Mouse (Mus musculus): ENCODE data around the gene Pigq. TPM values are rescaled to one million over a fixed set of nuclear protein-coding genes. Genes with fewer than 3 reads are reported as not detected.

Pigq gene
- 56.9 and 58.0 TPM in 2 replicates for polyA plus RNA-seq (2015; fragmentation: Nextera tagmentation; extraction: Ambion mirVana)

GRCm38 (mm10) chr17:25944366-25945163 is at the start of gene Pigq, which contains the start of gene Nhlrc4:
Pigq (minus strand) TSS chr17:25944936.
Nhlrc4 (minus strand) TSS chr17:25944961.
- Histone ChIP-seq H3K4me1 (replicated peaks) (peaks cover 17% of the 10 kb centered on the region), H3K27me3 (peaks cover under 1% of the 10 kb centered on the region; the same call in 1 of the 2 replicates), H3K9me3 (no peaks in the 10 kb centered on the region), H3K9ac (replicated peaks) (no peak within 1 kb of the TSS), H3K4me3 (replicated peaks) (no peak within 1 kb of the TSS), H3K4me2 (replicated peaks) (no peak within 1 kb of the TSS), H3K27ac (no peak within 1 kb of the TSS), H3K36me3 (no peaks in the 10 kb centered on the region)
- WGBS = 54% methylated on average over 6 of the region's 6 CpGs
- ATAC-seq = no peak

GRCm38 (mm10) chr17:25993489-25993888 is 48.8 kb upstream of the Pigq start:
- Histone ChIP-seq H3K4me1 (replicated peaks) (no peaks in the 10 kb centered on the region), H3K4me2 (replicated peaks) (no peak overlapping the region), H3K27me3 (no peaks in the 10 kb centered on the region), H3K9ac (replicated peaks) (no peak overlapping the region), H3K27ac (no peak overlapping the region), H3K36me3 (peaks cover 95% of the 10 kb centered on the region), H3K4me3 (replicated peaks) (no peak overlapping the region), H3K9me3 (no peaks in the 10 kb centered on the region)
- ATAC-seq = no peak
- WGBS = 96% methylated on average over 3 of the region's 3 CpGs

GRCm38 (mm10) chr17:25992274-25992673 is 47.5 kb upstream of the Pigq start:
- H3K9me3 ChIP-seq = no peaks in the 10 kb centered on the region
- no peak overlapping the region for H3K27ac ChIP-seq
- ATAC-seq = no peak
- no peak overlapping the region for H3K4me2 ChIP-seq (replicated peaks)
- no peaks in the 10 kb centered on the region for H3K27me3 ChIP-seq
- no peak overlapping the region for H3K9ac ChIP-seq (replicated peaks)
- H3K36me3 ChIP-seq = peaks cover 89% of the 10 kb centered on the region
- H3K4me1 ChIP-seq (replicated peaks) = no peaks in the 10 kb centered on the region
- H3K4me3 ChIP-seq (replicated peaks) = no peak overlapping the region
- WGBS = 96% methylated on average over 4 of the region's 4 CpGs

GRCm38 (mm10) chr17:25990331-25990730 is 45.6 kb upstream of the Pigq start:
- Histone ChIP-seq H3K9me3 (no peaks in the 10 kb centered on the region), H3K36me3 (peaks cover 72% of the 10 kb centered on the region)
- WGBS = 93% methylated on average over 5 of the region's 5 CpGs

GRCm38 (mm10) chr17:25985306-25986294 is 40.9 kb upstream of the Pigq start, which contains the start of gene Capn15:
Capn15 (minus strand) TSS chr17:25985796.
- Histone ChIP-seq H3K4me1 (replicated peaks) (peaks cover 38% of the 10 kb centered on the region), H3K27me3 (no peaks in the 10 kb centered on the region), H3K36me3 (peaks cover 32% of the 10 kb centered on the region), H3K9me3 (no peaks in the 10 kb centered on the region), H3K27ac (peak within 1 kb of the TSS; percentile 92), H3K9ac (replicated peaks) (peak within 1 kb of the TSS; percentile 91), H3K4me2 (replicated peaks) (peak within 1 kb of the TSS; percentile 92), H3K4me3 (replicated peaks) (peak within 1 kb of the TSS; percentile 91)
- peak; percentile 100 for ATAC-seq
- WGBS = under 1% methylated on average over 91 of the region's 91 CpGs

More at GRCm38 (mm10) chr17:25990331-25990730, 45.6 kb upstream of the Pigq start:
- no peaks in the 10 kb centered on the region for H3K27me3 ChIP-seq
- H3K4me1 ChIP-seq (replicated peaks) = peaks cover 8% of the 10 kb centered on the region; the same call in 1 of the 2 replicates
- H3K4me2 ChIP-seq (replicated peaks) = no peak overlapping the region
- no peak overlapping the region for H3K9ac ChIP-seq (replicated peaks)
- no peak overlapping the region for H3K4me3 ChIP-seq (replicated peaks)
- no peak for ATAC-seq
- no peak overlapping the region for H3K27ac ChIP-seq

GRCm38 (mm10) chr17:25984556-25985305 is 40.0 kb upstream of the Pigq start:
- Histone ChIP-seq H3K4me3 (replicated peaks) (peak overlapping the region; percentile 91), H3K4me1 (replicated peaks) (peaks cover 43% of the 10 kb centered on the region), H3K36me3 (peaks cover 24% of the 10 kb centered on the region), H3K9ac (replicated peaks) (peak overlapping the region; percentile 91), H3K27ac (peak overlapping the region; percentile 92), H3K9me3 (no peaks in the 10 kb centered on the region), H3K27me3 (no peaks in the 10 kb centered on the region), H3K4me2 (replicated peaks) (peak overlapping the region; percentile 92)
- no peak for ATAC-seq
- WGBS = 9% methylated on average over 17 of the region's 17 CpGs

GRCm38 (mm10) chr17:25984066-25984465 is 39.3 kb upstream of the Pigq start:
- peak overlapping the region; percentile 92 for H3K4me2 ChIP-seq (replicated peaks)
- peak overlapping the region; percentile 91 for H3K4me3 ChIP-seq (replicated peaks)
- no peaks in the 10 kb centered on the region for H3K27me3 ChIP-seq
- no peak overlapping the region for H3K27ac ChIP-seq
- peaks cover 43% of the 10 kb centered on the region for H3K4me1 ChIP-seq (replicated peaks)
- peaks cover 17% of the 10 kb centered on the region for H3K36me3 ChIP-seq
- no peaks in the 10 kb centered on the region for H3K9me3 ChIP-seq
- H3K9ac ChIP-seq (replicated peaks) = peak overlapping the region; percentile 91; the same call in 1 of the 2 replicates
- no peak for ATAC-seq
- WGBS = 94% methylated on average over 1 of the region's 1 CpGs

- Histone ChIP-seq H3K36me3 (peaks cover 6% of the 10 kb centered on the region; the same call in 1 of the 2 replicates), H3K9me3 (no peaks in the 10 kb centered on the region), H3K4me1 (replicated peaks) (peaks cover 43% of the 10 kb centered on the region), H3K9ac (replicated peaks) (0 out of 2 replicates have a peak overlapping the region, but pooled peaks have one; percentile 6), H3K27ac (no peak overlapping the region), H3K27me3 (no peaks in the 10 kb centered on the region), H3K4me2 (replicated peaks) (no peak overlapping the region), H3K4me3 (replicated peaks) (no peak overlapping the region)
- 95% methylated on average over 3 of the region's 3 CpGs for WGBS
- ATAC-seq = no peak
Measured at GRCm38 (mm10) chr17:25982913-25983312, 38.2 kb upstream of the Pigq start.

GRCm38 (mm10) chr17:25980854-25981253 is 36.1 kb upstream of the Pigq start:
- WGBS = 91% methylated on average over 5 of the region's 5 CpGs

GRCm38 (mm10) chr17:25979829-25980738 is 35.3 kb upstream of the Pigq start:
- Histone ChIP-seq H3K4me1 (replicated peaks) (peaks cover 38% of the 10 kb centered on the region), H3K27ac (no peak overlapping the region), H3K4me2 (replicated peaks) (no peak overlapping the region), H3K9ac (replicated peaks) (no peak overlapping the region), H3K9me3 (no peaks in the 10 kb centered on the region), H3K27me3 (no peaks in the 10 kb centered on the region), H3K4me3 (replicated peaks) (no peak overlapping the region), H3K36me3 (peaks cover 5% of the 10 kb centered on the region; the same call in 1 of the 2 replicates)
- WGBS = 95% methylated on average over 5 of the region's 5 CpGs
- ATAC-seq = no peak

More at GRCm38 (mm10) chr17:25980854-25981253, 36.1 kb upstream of the Pigq start:
- Histone ChIP-seq H3K27me3 (no peaks in the 10 kb centered on the region), H3K4me3 (replicated peaks) (no peak overlapping the region), H3K9ac (replicated peaks) (no peak overlapping the region), H3K4me1 (replicated peaks) (peaks cover 38% of the 10 kb centered on the region), H3K9me3 (no peaks in the 10 kb centered on the region), H3K27ac (no peak overlapping the region), H3K36me3 (peaks cover 5% of the 10 kb centered on the region; the same call in 1 of the 2 replicates), H3K4me2 (replicated peaks) (no peak overlapping the region)
- no peak for ATAC-seq
